Mouse (Mus musculus) lung, adult 2 months (tissue): Measurements from ENCODE around the gene Lrrc25.

Experiments used
- CTCF ChIP-seq: fragments of 200-500 bp; IDR thresholded peaks from 2 replicates; pipeline ENCODE4 v1.5.1; 2011; ENCODE audit warnings: mild to moderate bottlenecking, low read length, control low read depth; ENCODE audit not compliant: insufficient read depth
- POLR2A ChIP-seq: fragments of 200-500 bp; IDR thresholded peaks from 2 replicates; pipeline ENCODE4 v1.6.1; 2011; ENCODE audit warnings: low read depth, mild to moderate bottlenecking, control low read depth, low read length, borderline replicate concordance; ENCODE audit errors: extremely low read depth

DNA sequence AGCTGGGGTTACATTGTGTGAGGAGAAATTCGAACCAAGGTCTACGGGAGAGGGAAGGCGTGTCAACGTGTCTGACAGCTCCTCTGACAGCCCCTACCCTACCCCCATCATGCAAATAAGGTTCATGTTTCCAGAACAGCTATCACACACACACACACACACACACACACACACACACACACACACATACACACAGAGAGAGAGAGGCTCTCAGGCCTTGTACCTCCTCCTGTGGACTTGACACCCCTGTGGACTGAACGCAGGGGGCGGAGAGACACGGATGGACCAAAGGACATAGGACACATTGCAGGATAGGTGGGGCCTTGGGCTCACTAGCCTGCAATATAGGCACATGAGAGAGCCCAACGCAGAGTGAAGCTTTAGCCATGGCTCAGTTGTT is 20.9 kb downstream of the Lrrc25 start:
- TF ChIP-seq POLR2A (no peak), CTCF (no peak)
